Mouse (Mus musculus) bone marrow, adult 2 months (tissue): ENCODE data around the gene Depdc5.

Experiments used
- CTCF ChIP-seq: fragments of 200-500 bp; IDR thresholded peaks from 2 replicates; pipeline ENCODE4 v1.5.1; 2011; ENCODE audit warnings: low read length, control low read depth; ENCODE audit not compliant: control insufficient read depth, insufficient read depth
- POLR2A ChIP-seq: fragments of 200-500 bp; IDR thresholded peaks from 2 replicates; pipeline ENCODE4 v1.6.1; 2011; ENCODE audit warnings: low read depth, mild to moderate bottlenecking, control low read depth, low read length, borderline replicate concordance; ENCODE audit not compliant: control insufficient read depth

- TF ChIP-seq CTCF (no peak), POLR2A (no peak)
Measured at GRCm38 (mm10) chr5:32997686-32998085, 134.2 kb downstream of the Depdc5 start.
